Mouse (Mus musculus): ENCODE measurements around the gene Fastk. TPM values are rescaled to one million over a fixed set of nuclear protein-coding genes. Genes with fewer than 3 reads are reported as not detected.

The Fastk gene
- polyA plus RNA-seq, 1 experiment from 2014 or later = 40.6 TPM

DNA sequence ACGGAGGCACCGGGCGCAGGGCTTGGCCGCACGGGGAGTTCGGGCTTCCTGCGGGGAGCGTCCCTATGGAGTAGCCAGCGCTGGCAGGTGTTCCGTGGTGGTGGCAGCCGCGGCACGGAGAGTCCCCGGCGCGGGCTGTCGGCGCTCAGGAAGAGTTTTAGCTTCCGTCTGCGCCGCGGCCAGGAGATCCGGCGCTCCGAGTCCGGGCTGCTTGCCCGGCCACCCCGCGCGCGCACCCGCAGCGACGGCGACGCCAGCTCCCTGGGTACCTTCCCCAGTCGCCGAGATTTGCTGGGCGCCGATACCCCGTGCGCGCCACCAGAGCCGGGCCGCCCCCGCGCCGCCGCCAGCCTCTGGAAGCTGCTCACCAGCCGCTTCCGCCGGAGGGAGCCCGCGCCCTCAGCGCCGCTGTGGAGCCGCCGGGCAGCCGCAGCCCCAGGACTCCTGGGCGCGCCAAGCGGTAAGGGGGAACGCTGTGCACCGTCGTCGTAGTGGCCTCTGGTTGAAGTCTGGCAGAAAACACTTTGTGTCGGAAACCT lies 29.7 kb upstream of the Fastk start:
- peak; percentile 36 for DNase-seq
- 7% methylated on average over 51 of the region's 67 CpGs for WGBS (ENCODE audit: insufficient replicate concordance)
- Histone ChIP-seq H3K27me3 (ENCODE audit: insufficient read depth, low read length) (peaks cover 17% of the 10 kb centered on the region), H3K9me3 (ENCODE audit: low read length) (no peaks in the 10 kb centered on the region), H3K9ac (replicated peaks) (no peak overlapping the region), H3K4me3 (ENCODE audit: low read depth, low read length) (peak overlapping the region; percentile 39), H3K36me3 (replicated peaks; ENCODE audit: insufficient read depth, low read length) (peaks cover 23% of the 10 kb centered on the region), H3K4me2 (ENCODE audit: low read depth, low read length) (peak overlapping the region; percentile 72), H3K4me1 (ENCODE audit: insufficient read depth) (peaks cover 11% of the 10 kb centered on the region), H3K27ac (ENCODE audit: low read depth) (no peak overlapping the region)
- 0 out of 2 replicates have a peak, but pooled peaks have one; percentile 28 for ATAC-seq
- peak; percentile 16; the same call in 1 of the 2 replicates for TF ChIP-seq CTCF (IDR thresholded peaks at IDR 0.05; ENCODE audit: low read depth)
- TF ChIP-seq EP300 (IDR thresholded peaks at IDR 0.05; ENCODE audit: low read depth) = no peak

DNA sequence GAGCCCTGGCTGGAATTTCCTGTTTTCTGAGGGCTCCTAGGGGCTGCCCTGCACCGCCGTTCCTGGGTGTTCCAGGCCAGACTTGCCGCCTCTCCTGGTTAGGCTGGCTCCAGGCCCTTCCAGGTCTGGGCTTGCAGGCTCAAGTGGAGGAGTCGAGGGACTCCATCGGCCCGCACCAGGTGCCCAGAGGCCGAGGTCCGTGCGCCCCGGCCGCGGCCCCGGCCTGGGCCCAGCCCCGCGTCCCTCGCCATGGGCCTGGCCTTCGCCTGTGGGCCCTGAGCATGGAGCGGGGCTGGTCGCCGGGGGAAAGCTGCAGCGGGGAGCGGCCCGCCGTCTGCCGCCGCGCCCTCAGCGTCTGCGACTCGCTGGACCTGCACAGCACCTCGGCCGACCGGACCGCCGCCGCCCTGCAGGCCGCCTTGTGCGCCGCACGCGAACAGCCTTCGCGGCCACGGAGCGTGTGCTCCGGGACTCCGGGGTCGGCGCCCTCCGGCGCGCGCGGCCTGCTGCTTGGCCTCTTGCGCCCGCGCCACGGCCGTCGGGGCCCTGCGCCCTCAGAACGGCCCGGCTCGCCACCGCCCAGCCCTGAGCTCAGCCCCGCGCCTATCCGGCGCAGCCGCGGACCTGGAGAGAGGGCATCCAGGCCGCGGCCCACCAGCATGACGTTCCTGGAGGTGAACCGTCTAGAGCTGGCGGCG lies 29.1 kb upstream of the Fastk start:
- 6% methylated on average over 69 of the region's 77 CpGs for WGBS (ENCODE audit: insufficient replicate concordance)
- H3K9ac ChIP-seq (replicated peaks) = no peak overlapping the region
- no peak overlapping the region for H3K27ac ChIP-seq (ENCODE audit: low read depth)

DNA sequence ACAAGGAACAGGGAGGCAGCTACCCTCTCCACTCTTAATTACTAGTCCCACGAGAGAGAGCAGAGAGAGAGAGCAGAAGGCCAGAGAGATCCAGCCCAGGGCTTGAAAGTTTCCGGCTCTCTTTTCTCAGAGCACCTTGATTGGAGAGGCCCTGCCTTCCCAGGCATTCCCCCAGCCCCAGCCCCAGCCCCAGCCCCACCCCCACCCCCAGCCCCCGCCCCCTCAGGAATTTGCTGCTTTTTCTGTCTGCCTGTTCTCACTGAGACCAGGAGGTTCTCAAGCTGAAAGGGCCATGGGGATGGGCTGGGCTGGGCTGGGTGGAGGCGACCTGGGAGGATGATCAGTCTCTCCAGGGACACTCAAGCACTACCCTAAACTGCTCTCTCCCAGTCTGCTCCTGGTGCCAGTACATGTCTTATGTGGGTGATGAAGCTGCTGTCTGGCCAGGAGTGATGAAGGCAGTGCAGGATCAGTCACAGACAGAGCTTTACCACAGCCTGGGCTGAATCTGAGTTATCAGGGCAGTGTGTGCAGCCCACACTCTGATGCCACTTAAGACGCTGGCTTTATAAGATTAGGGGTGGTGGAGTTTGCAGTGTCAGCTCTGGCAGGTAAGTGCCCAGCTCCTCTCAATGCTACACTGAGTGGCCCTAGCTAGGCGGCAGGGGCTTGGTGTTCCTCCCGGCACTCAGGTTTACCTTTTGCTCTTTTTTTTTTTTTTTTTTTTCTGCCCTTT lies 28.0 kb upstream of the Fastk start:
- Histone ChIP-seq H3K4me2 (ENCODE audit: low read depth, low read length) (no peak overlapping the region), H3K27ac (ENCODE audit: low read depth) (no peak overlapping the region), H3K4me1 (ENCODE audit: insufficient read depth) (peaks cover 11% of the 10 kb centered on the region), H3K36me3 (replicated peaks; ENCODE audit: insufficient read depth, low read length) (peaks cover 9% of the 10 kb centered on the region), H3K27me3 (ENCODE audit: insufficient read depth, low read length) (peaks cover 17% of the 10 kb centered on the region), H3K9me3 (ENCODE audit: low read length) (no peaks in the 10 kb centered on the region), H3K4me3 (ENCODE audit: low read depth, low read length) (no peak overlapping the region), H3K9ac (replicated peaks) (no peak overlapping the region)
- DNase-seq (no peak), ATAC-seq (no peak)
- TF ChIP-seq CTCF (IDR thresholded peaks at IDR 0.05; ENCODE audit: low read depth) = no peak
- no peak for TF ChIP-seq EP300 (IDR thresholded peaks at IDR 0.05; ENCODE audit: low read depth)
- 66% methylated on average over 6 of the region's 7 CpGs for WGBS (ENCODE audit: insufficient replicate concordance)

More for the DNA sequence above, 29.1 kb upstream of the Fastk start:
- Histone ChIP-seq H3K36me3 (replicated peaks; ENCODE audit: insufficient read depth, low read length) (peaks cover 19% of the 10 kb centered on the region), H3K4me1 (ENCODE audit: insufficient read depth) (peaks cover 11% of the 10 kb centered on the region), H3K27me3 (ENCODE audit: insufficient read depth, low read length) (peaks cover 17% of the 10 kb centered on the region), H3K4me3 (ENCODE audit: low read depth, low read length) (peak overlapping the region; percentile 39), H3K4me2 (ENCODE audit: low read depth, low read length) (peak overlapping the region; percentile 72), H3K9me3 (ENCODE audit: low read length) (no peaks in the 10 kb centered on the region)
- TF ChIP-seq EP300 (IDR thresholded peaks at IDR 0.05; ENCODE audit: low read depth) (no peak), CTCF (IDR thresholded peaks at IDR 0.05; ENCODE audit: low read depth) (no peak)
- peak; percentile 18 for ATAC-seq
- DNase-seq = no peak

DNA sequence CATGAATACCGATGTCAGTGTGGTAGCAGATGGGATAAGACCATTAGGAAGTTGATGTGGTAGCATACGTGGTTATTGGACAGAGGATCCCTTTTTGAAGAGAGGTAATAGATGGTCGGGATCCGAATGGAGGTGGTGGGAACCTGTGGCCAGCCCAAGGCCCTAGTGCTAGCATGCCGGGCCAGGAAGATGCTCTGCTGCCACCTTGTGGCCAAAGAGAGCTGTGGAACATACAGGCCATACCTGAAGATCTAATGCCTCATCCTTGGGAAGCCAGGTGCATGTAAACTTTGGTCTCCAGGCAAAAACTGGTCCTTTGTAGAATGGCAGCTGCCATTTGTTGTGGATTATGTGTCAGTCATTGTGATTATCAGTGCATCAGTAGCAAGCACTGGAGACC lies 25.5 kb upstream of the Fastk start:
- H3K36me3 ChIP-seq (replicated peaks; ENCODE audit: insufficient read depth, low read length) = no peaks in the 10 kb centered on the region
- peaks cover 11% of the 10 kb centered on the region for H3K4me1 ChIP-seq (ENCODE audit: insufficient read depth)
- no peaks in the 10 kb centered on the region for H3K9me3 ChIP-seq (ENCODE audit: low read length)
- no peak overlapping the region for H3K9ac ChIP-seq (replicated peaks)
- DNase-seq = peak; percentile 85
- H3K27ac ChIP-seq (ENCODE audit: low read depth) = no peak overlapping the region
- ATAC-seq = peak; percentile 72
- peaks cover 17% of the 10 kb centered on the region for H3K27me3 ChIP-seq (ENCODE audit: insufficient read depth, low read length)
- TF ChIP-seq EP300 (IDR thresholded peaks at IDR 0.05; ENCODE audit: low read depth) = no peak
- peak; percentile 98 for TF ChIP-seq CTCF (IDR thresholded peaks at IDR 0.05; ENCODE audit: low read depth)
- H3K4me3 ChIP-seq (ENCODE audit: low read depth, low read length) = no peak overlapping the region
- WGBS (ENCODE audit: insufficient replicate concordance) = 15% methylated on average over 5 of the region's 5 CpGs
- H3K4me2 ChIP-seq (ENCODE audit: low read depth, low read length) = no peak overlapping the region

DNA sequence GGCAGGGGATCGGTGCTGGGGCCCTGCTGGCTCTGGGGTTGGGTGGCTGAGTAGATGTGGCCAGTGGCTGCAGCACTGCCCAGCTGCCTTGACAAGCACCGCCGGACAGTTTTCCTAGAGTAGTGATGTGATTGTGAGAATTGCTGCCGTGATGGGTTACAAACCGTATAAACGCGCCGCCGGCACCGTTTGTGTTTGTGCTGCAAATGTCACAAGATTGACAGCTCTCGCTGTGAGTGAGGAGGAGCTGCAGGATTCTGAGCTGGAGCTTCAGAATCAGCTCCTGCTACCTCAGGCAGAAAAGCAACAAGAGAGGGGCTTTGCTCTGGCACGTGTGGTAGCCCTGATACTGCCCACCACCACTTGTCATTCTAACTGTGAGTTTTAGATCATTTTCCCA lies 21.7 kb upstream of the Fastk start:
- no peak overlapping the region for H3K4me3 ChIP-seq (ENCODE audit: low read depth, low read length)

DNA sequence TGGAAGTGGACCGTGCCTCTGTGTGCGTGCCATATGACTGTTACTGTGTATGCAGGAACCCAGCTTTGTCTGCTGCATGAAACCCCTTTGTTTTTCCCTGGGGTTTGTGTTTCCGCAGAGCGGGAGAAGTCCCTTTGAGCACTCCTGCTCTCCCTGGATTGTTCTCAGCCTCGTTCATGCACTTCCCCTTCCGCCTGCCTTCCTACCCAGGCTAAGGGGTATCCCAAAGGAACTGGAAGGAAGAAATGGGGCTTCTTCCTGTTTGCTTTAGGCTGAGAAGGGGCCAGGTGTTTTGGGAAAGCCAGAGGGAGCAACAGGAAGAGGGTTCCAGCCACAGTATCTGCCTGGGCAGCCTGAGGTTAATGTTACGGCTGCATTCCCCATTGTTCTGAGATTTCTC lies 10.5 kb upstream of the Fastk start:
- H3K9ac ChIP-seq (replicated peaks) = no peak overlapping the region
- H3K4me3 ChIP-seq (ENCODE audit: low read depth, low read length) = no peak overlapping the region
- H3K27ac ChIP-seq (ENCODE audit: low read depth) = no peak overlapping the region
- 0 out of 2 replicates have a peak, but pooled peaks cover 5% of the 10 kb centered on the region for H3K36me3 ChIP-seq (replicated peaks; ENCODE audit: insufficient read depth, low read length)
- peaks cover 31% of the 10 kb centered on the region for H3K4me1 ChIP-seq (ENCODE audit: insufficient read depth)
- WGBS (ENCODE audit: insufficient replicate concordance) = 68% methylated on average over 7 of the region's 7 CpGs
- no peaks in the 10 kb centered on the region for H3K27me3 ChIP-seq (ENCODE audit: insufficient read depth, low read length)
- H3K9me3 ChIP-seq (ENCODE audit: low read length) = no peaks in the 10 kb centered on the region
- no peak overlapping the region for H3K4me2 ChIP-seq (ENCODE audit: low read depth, low read length)
- TF ChIP-seq EP300 (IDR thresholded peaks at IDR 0.05; ENCODE audit: low read depth) (no peak), CTCF (IDR thresholded peaks at IDR 0.05; ENCODE audit: low read depth) (no peak)
- ATAC-seq (no peak), DNase-seq (no peak)

More for the DNA sequence above, 21.7 kb upstream of the Fastk start:
- no peak for ATAC-seq
- Histone ChIP-seq H3K9me3 (ENCODE audit: low read length) (no peaks in the 10 kb centered on the region), H3K9ac (replicated peaks) (no peak overlapping the region), H3K4me1 (ENCODE audit: insufficient read depth) (no peaks in the 10 kb centered on the region), H3K27ac (ENCODE audit: low read depth) (no peak overlapping the region), H3K36me3 (replicated peaks; ENCODE audit: insufficient read depth, low read length) (no peaks in the 10 kb centered on the region), H3K27me3 (ENCODE audit: insufficient read depth, low read length) (no peaks in the 10 kb centered on the region), H3K4me2 (ENCODE audit: low read depth, low read length) (no peak overlapping the region)
- DNase-seq = no peak
- TF ChIP-seq CTCF (IDR thresholded peaks at IDR 0.05; ENCODE audit: low read depth) (no peak), EP300 (IDR thresholded peaks at IDR 0.05; ENCODE audit: low read depth) (no peak)
- WGBS (ENCODE audit: insufficient replicate concordance) = 71% methylated on average over 12 of the region's 12 CpGs
